Mouse (Mus musculus): ENCODE measurements at regions not wholly inside any gene's neighbourhood (a gene's known extent, or its start where the extent isn't known, plus 50 kb on each side); places are given as distances from the start of the nearest gene placed in this dataset.

- Histone ChIP-seq H3K9ac (ENCODE audit: low read depth, low read length) (no peak overlapping the region), H3K27ac (no peak overlapping the region), H3K27me3 (ENCODE audit: control insufficient read depth, insufficient read depth, low read length) (no peaks in the 10 kb centered on the region), H3K4me3 (no peak overlapping the region), H3K79me2 (replicated peaks; ENCODE audit: control insufficient read depth, insufficient read depth, low read length) (no peaks in the 10 kb centered on the region), H3K36me3 (ENCODE audit: control insufficient read depth, insufficient read depth, low read length) (no peaks in the 10 kb centered on the region), H3K4me1 (ENCODE audit: control insufficient read depth, insufficient read depth, low read length) (no peaks in the 10 kb centered on the region)
- DNase-seq: no peak
- intact Hi-C loops (cut with DNase I): no loop called here
- 52% methylated on average over 2 of the region's 2 CpGs for whole genome bisulfite sequencing
- TF ChIP-seq CTCF (IDR thresholded peaks at IDR 0.05): no peak
- no peak for TF ChIP-seq POLR2A (IDR thresholded peaks at IDR 0.05; ENCODE audit: insufficient read depth, low read depth, low read length)
- no peak for TF ChIP-seq EP300 (IDR thresholded peaks at IDR 0.05; ENCODE audit: insufficient read depth, low read depth, low read length)
Measured at GRCm38 (mm10) chr5:91790412-91790811, 172.5 kb downstream of the Rchy1 start.

DNA sequence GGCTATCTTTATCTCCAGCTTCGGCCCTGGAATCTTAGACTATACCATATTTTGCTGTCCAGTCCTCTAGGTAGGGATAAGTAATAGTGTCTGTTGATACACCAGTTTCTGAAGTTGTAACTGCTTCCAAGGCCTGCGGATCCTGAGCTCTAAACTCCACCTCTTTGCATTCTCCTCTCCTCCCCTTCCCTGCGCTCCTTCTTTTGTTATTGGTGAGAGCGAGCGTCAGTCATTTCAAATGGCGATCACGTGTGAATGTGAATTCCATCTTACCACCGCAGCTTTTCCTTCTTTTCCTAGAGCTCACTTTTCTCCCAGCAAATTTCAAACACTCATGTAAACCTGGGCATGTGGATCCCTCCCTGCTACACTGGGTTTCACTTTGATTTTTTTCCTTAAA is 178.9 kb downstream of the Rchy1 start:
- intact Hi-C loops (cut with DNase I): no loop called here
- Histone ChIP-seq H3K9ac (ENCODE audit: low read depth, low read length) (no peak overlapping the region), H3K4me1 (ENCODE audit: control insufficient read depth, insufficient read depth, low read length) (no peaks in the 10 kb centered on the region), H3K79me2 (replicated peaks; ENCODE audit: control insufficient read depth, insufficient read depth, low read length) (no peaks in the 10 kb centered on the region), H3K27me3 (ENCODE audit: control insufficient read depth, insufficient read depth, low read length) (no peaks in the 10 kb centered on the region), H3K36me3 (ENCODE audit: control insufficient read depth, insufficient read depth, low read length) (no peaks in the 10 kb centered on the region), H3K4me3 (no peak overlapping the region), H3K27ac (no peak overlapping the region)
- no peak for TF ChIP-seq POLR2A (IDR thresholded peaks at IDR 0.05; ENCODE audit: insufficient read depth, low read depth, low read length)
- TF ChIP-seq EP300 (IDR thresholded peaks at IDR 0.05; ENCODE audit: insufficient read depth, low read depth, low read length): no peak
- TF ChIP-seq CTCF (IDR thresholded peaks at IDR 0.05): no peak
- DNase-seq: no peak
- WGBS: 89% methylated on average over 8 of the region's 8 CpGs

- H3K9ac ChIP-seq (ENCODE audit: low read depth, low read length): no peak overlapping the region
- no peaks in the 10 kb centered on the region for H3K4me1 ChIP-seq (ENCODE audit: control insufficient read depth, insufficient read depth, low read length)
- H3K27ac ChIP-seq: no peak overlapping the region
- intact Hi-C loops (cut with DNase I): loop anchor here (5.0 kb wide), 1 partner anchor 345 kb away; no protein-coding TSS in a partner anchor
- H3K36me3 ChIP-seq (ENCODE audit: control insufficient read depth, insufficient read depth, low read length): no peaks in the 10 kb centered on the region
- no peak for DNase-seq
- H3K79me2 ChIP-seq (replicated peaks; ENCODE audit: control insufficient read depth, insufficient read depth, low read length): no peaks in the 10 kb centered on the region
- H3K4me3 ChIP-seq: no peak overlapping the region
- H3K27me3 ChIP-seq (ENCODE audit: control insufficient read depth, insufficient read depth, low read length): no peaks in the 10 kb centered on the region
- TF ChIP-seq CTCF (IDR thresholded peaks at IDR 0.05): no peak
- TF ChIP-seq POLR2A (IDR thresholded peaks at IDR 0.05; ENCODE audit: insufficient read depth, low read depth, low read length): no peak
- TF ChIP-seq EP300 (IDR thresholded peaks at IDR 0.05; ENCODE audit: insufficient read depth, low read depth, low read length): no peak
Measured at GRCm38 (mm10) chr5:91776971-91777370, 185.9 kb downstream of the Rchy1 start.

GRCm38 (mm10) chr5:91774065-91774464 is 188.8 kb downstream of the Rchy1 start:
- no peak overlapping the region for H3K4me3 ChIP-seq
- H3K27ac ChIP-seq: no peak overlapping the region
- TF ChIP-seq CTCF (IDR thresholded peaks at IDR 0.05) (no peak), POLR2A (IDR thresholded peaks at IDR 0.05; ENCODE audit: insufficient read depth, low read depth, low read length) (no peak), EP300 (IDR thresholded peaks at IDR 0.05; ENCODE audit: insufficient read depth, low read depth, low read length) (no peak)
- H3K36me3 ChIP-seq (ENCODE audit: control insufficient read depth, insufficient read depth, low read length): no peaks in the 10 kb centered on the region
- H3K27me3 ChIP-seq (ENCODE audit: control insufficient read depth, insufficient read depth, low read length): no peaks in the 10 kb centered on the region
- H3K4me1 ChIP-seq (ENCODE audit: control insufficient read depth, insufficient read depth, low read length): no peaks in the 10 kb centered on the region
- intact Hi-C loops (cut with DNase I): no loop called here
- H3K79me2 ChIP-seq (replicated peaks; ENCODE audit: control insufficient read depth, insufficient read depth, low read length): no peaks in the 10 kb centered on the region
- 84% methylated on average over 3 of the region's 3 CpGs for WGBS
- no peak for DNase-seq
- no peak overlapping the region for H3K9ac ChIP-seq (ENCODE audit: low read depth, low read length)

GRCm38 (mm10) chr5:91767886-91768285 is 195.0 kb downstream of the Rchy1 start:
- 82% methylated on average over 7 of the region's 7 CpGs for WGBS
- no peak overlapping the region for H3K27ac ChIP-seq
- DNase-seq: no peak
- H3K36me3 ChIP-seq (ENCODE audit: control insufficient read depth, insufficient read depth, low read length): no peaks in the 10 kb centered on the region
- H3K9ac ChIP-seq (ENCODE audit: low read depth, low read length): no peak overlapping the region
- H3K4me1 ChIP-seq (ENCODE audit: control insufficient read depth, insufficient read depth, low read length): no peaks in the 10 kb centered on the region
- no peak overlapping the region for H3K4me3 ChIP-seq
- intact Hi-C loops (cut with DNase I): no loop called here
- TF ChIP-seq POLR2A (IDR thresholded peaks at IDR 0.05; ENCODE audit: insufficient read depth, low read depth, low read length): no peak
- no peak for TF ChIP-seq EP300 (IDR thresholded peaks at IDR 0.05; ENCODE audit: insufficient read depth, low read depth, low read length)
- no peak for TF ChIP-seq CTCF (IDR thresholded peaks at IDR 0.05)
- H3K27me3 ChIP-seq (ENCODE audit: control insufficient read depth, insufficient read depth, low read length): peaks cover 1% of the 10 kb centered on the region; the same call in 1 of the 2 replicates
- no peaks in the 10 kb centered on the region for H3K79me2 ChIP-seq (replicated peaks; ENCODE audit: control insufficient read depth, insufficient read depth, low read length)

- intact Hi-C loops (cut with DNase I): no loop called here
- WGBS: 63% methylated on average over 10 of the region's 10 CpGs
- no peak overlapping the region for H3K4me3 ChIP-seq
Measured at GRCm38 (mm10) chr5:91767060-91767459, 195.8 kb downstream of the Rchy1 start.

More at GRCm38 (mm10) chr5:91767060-91767459, 195.8 kb downstream of the Rchy1 start:
- no peak for TF ChIP-seq CTCF (IDR thresholded peaks at IDR 0.05)
- no peak for TF ChIP-seq EP300 (IDR thresholded peaks at IDR 0.05; ENCODE audit: insufficient read depth, low read depth, low read length)
- no peak for TF ChIP-seq POLR2A (IDR thresholded peaks at IDR 0.05; ENCODE audit: insufficient read depth, low read depth, low read length)
- Histone ChIP-seq H3K4me1 (ENCODE audit: control insufficient read depth, insufficient read depth, low read length) (no peaks in the 10 kb centered on the region), H3K36me3 (ENCODE audit: control insufficient read depth, insufficient read depth, low read length) (no peaks in the 10 kb centered on the region), H3K27me3 (ENCODE audit: control insufficient read depth, insufficient read depth, low read length) (peaks cover 1% of the 10 kb centered on the region; the same call in 1 of the 2 replicates), H3K9ac (ENCODE audit: low read depth, low read length) (no peak overlapping the region), H3K27ac (no peak overlapping the region), H3K79me2 (replicated peaks; ENCODE audit: control insufficient read depth, insufficient read depth, low read length) (no peaks in the 10 kb centered on the region)
- DNase-seq: no peak
